Mouse (Mus musculus) kidney, embryonic 14.5 days (tissue): Measurements from ENCODE around the gene Apbb2. TPM values are rescaled to one million over a fixed set of nuclear protein-coding genes. Genes with fewer than 3 reads are reported as not detected.

Source experiments
- ATAC-seq: fragments of 200-750 bp; cut with Nextera tagmentation; 2 replicates; pipeline ENCODE4 v1.8.0; 2017; ENCODE audit warnings: moderate number of reproducible peaks, mild to moderate bottlenecking, moderate TSS enrichment, moderate library complexity; ENCODE audit not compliant: low FRiP score, low TSS enrichment
- H3K27ac ChIP-seq: fragments of 300-500 bp; sonication (generic); 2 replicates; pipeline ENCODE4 v1.5.1; 2014; ENCODE audit warnings: low read depth, mild to moderate bottlenecking, low read length, moderate library complexity, mixed read lengths
- H3K27me3 ChIP-seq: fragments of 300-500 bp; sonication (generic); 2 replicates; pipeline ENCODE4 v1.6.1; 2014; ENCODE audit warnings: mild to moderate bottlenecking, low read length; ENCODE audit not compliant: control insufficient read depth, insufficient read depth
- H3K36me3 ChIP-seq: fragments of 300-500 bp; sonication (generic); 2 replicates; pipeline ENCODE4 v1.6.1; 2014; ENCODE audit warnings: low read length, mixed read lengths; ENCODE audit not compliant: control insufficient read depth, insufficient read depth
- H3K4me1 ChIP-seq: fragments of 300-500 bp; sonication (generic); 2 replicates; pipeline ENCODE4 v1.6.1; 2014; ENCODE audit warnings: low read length, mixed read lengths; ENCODE audit not compliant: control insufficient read depth, insufficient read depth
- H3K4me2 ChIP-seq: fragments of 300-500 bp; sonication (generic); replicated peaks from 2 replicates; pipeline ENCODE4 v1.6.1; 2014; ENCODE audit warnings: low read depth, mild to moderate bottlenecking, low read length
- H3K4me3 ChIP-seq: fragments of 300-500 bp; sonication (generic); 2 replicates; pipeline ENCODE4 v1.5.1; 2014; ENCODE audit warnings: mild to moderate bottlenecking, low read length
- H3K9ac ChIP-seq: fragments of 300-500 bp; sonication (generic); 2 replicates; pipeline ENCODE4 v1.6.1; 2014; ENCODE audit warnings: low read depth, mild to moderate bottlenecking, low read length, moderate library complexity
- H3K9me3 ChIP-seq: fragments of 300-500 bp; sonication (generic); 2 replicates; pipeline ENCODE4 v1.6.1; 2016; ENCODE audit warnings: low read length; ENCODE audit not compliant: control insufficient read depth
- WGBS: fragments of 180-500 bp; shearing (Covaris S2); extraction: QIAGEN DNeasy Blood & Tissue Kit; methylation state at CpG from one replicate; pipeline ENCODE4 v1.1.7; 2014; 5-methylcytosine and 5-hydroxymethylcytosine counted together
- polyA plus RNA-seq: library from polyadenylated mRNA; unstranded; fragments of >200 nt; fragmentation: Nextera tagmentation; extraction: Ambion mirVana; gene quantifications from 2 replicates; pipeline ENCODE4 v1.2.1, GENCODE M21; 2014

Apbb2 gene
- polyA plus RNA-seq, 1 experiment from 2014 or later: 55.9 TPM

DNA sequence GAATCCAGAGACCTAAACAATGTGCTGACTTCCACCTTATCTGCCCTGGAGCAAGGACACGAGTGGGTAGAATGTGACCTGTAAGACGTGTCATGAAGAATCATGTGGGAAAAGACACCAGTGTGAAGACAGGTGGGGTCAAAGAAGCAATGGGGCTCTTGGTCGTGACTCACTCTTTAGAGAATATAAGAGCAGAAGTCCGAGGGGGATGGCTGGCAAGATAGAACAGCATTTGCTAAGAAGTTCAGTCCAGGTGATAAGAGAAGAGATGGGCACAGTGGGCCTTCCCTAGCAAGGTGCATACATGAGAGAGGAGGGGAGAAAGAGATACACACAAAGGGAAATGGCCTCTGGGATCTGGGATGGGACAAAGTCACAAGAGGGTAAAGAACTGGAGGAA, 163.8 kb downstream of the Apbb2 start:
- WGBS: 86% methylated on average over 4 of the region's 4 CpGs
- no peak overlapping the region for H3K4me3 ChIP-seq
- no peaks in the 10 kb centered on the region; the same call in 1 of the 2 replicates for H3K36me3 ChIP-seq

DNA sequence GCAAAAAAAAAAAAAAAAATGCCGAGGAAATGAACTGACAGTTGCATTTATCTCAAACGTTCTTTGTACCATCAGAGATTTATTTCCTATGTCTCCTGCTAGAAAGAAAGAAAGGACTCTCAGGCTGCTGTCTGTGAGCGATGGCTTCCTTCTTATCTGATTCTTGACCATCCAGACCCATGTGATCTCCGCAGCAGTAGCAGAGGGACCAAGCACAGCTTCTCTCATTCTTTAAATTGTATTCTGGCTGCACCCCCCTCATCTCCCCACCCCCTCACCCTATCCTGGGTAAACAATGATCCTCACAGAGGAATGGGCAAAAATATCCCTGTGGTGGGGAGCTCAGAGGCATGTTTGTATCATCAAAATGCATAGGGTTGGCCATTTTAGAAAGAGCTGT, 165.5 kb downstream of the Apbb2 start:
- no peak overlapping the region for H3K9ac ChIP-seq
- no peak overlapping the region for H3K4me2 ChIP-seq
- H3K4me3 ChIP-seq: no peak overlapping the region
- WGBS: 54% methylated on average over 4 of the region's 4 CpGs
- no peaks in the 10 kb centered on the region for H3K27me3 ChIP-seq
- no peaks in the 10 kb centered on the region; the same call in 1 of the 2 replicates for H3K36me3 ChIP-seq
- H3K4me1 ChIP-seq: no peaks in the 10 kb centered on the region
- no peak overlapping the region for H3K27ac ChIP-seq
- no peak for ATAC-seq
- no peaks in the 10 kb centered on the region for H3K9me3 ChIP-seq

More for the DNA sequence above, 163.8 kb downstream of the Apbb2 start:
- Histone ChIP-seq H3K4me1 (no peaks in the 10 kb centered on the region), H3K4me2 (no peak overlapping the region), H3K9ac (no peak overlapping the region), H3K27ac (no peak overlapping the region), H3K9me3 (no peaks in the 10 kb centered on the region), H3K27me3 (no peaks in the 10 kb centered on the region)
- no peak for ATAC-seq

GRCm38 (mm10) chr5:66451561-66451960, 167.0 kb downstream of the Apbb2 start:
- H3K4me3 ChIP-seq: no peak overlapping the region
- no peaks in the 10 kb centered on the region for H3K9me3 ChIP-seq
- H3K27ac ChIP-seq: no peak overlapping the region
- H3K36me3 ChIP-seq: no peaks in the 10 kb centered on the region; the same call in 1 of the 2 replicates
- no peaks in the 10 kb centered on the region for H3K27me3 ChIP-seq
- no peak overlapping the region for H3K4me2 ChIP-seq
- WGBS: 80% methylated on average over 5 of the region's 5 CpGs
- no peaks in the 10 kb centered on the region; the same call in 1 of the 2 replicates for H3K4me1 ChIP-seq
- H3K9ac ChIP-seq: no peak overlapping the region
- no peak for ATAC-seq

- no peaks in the 10 kb centered on the region for H3K36me3 ChIP-seq
- H3K4me2 ChIP-seq: no peak overlapping the region
Measured at GRCm38 (mm10) chr5:66445497-66445896, 173.1 kb downstream of the Apbb2 start.

DNA sequence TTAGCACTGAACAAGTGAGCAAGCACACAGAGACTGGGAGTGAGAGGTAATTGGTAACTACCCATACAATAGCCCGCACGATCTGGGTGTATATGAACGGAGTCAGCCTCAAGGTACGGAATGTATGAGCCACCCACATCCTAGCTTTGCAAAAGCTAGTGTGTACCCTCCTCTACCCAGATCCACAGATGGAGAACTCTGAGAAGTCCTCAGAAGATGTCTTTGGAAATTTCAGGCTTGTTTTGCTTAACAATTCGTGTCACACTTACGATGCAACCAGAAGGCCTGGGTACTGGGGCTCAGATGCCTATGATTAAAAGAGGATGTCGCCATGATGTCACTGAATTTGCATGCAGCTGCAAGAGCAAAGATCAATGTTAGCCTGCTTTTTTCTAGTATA, 176.3 kb downstream of the Apbb2 start:
- WGBS: 94% methylated on average over 7 of the region's 7 CpGs

More at GRCm38 (mm10) chr5:66445497-66445896, 173.1 kb downstream of the Apbb2 start:
- no peak overlapping the region for H3K4me3 ChIP-seq
- H3K27me3 ChIP-seq: no peaks in the 10 kb centered on the region
- 91% methylated on average over 7 of the region's 7 CpGs for WGBS
- H3K4me1 ChIP-seq: no peaks in the 10 kb centered on the region; the same call in 1 of the 2 replicates
- H3K9me3 ChIP-seq: no peaks in the 10 kb centered on the region
- H3K27ac ChIP-seq: no peak overlapping the region
- H3K9ac ChIP-seq: no peak overlapping the region
- ATAC-seq: no peak

GRCm38 (mm10) chr5:66436791-66437246, 181.8 kb downstream of the Apbb2 start:
- Histone ChIP-seq H3K4me2 (no peak overlapping the region), H3K36me3 (no peaks in the 10 kb centered on the region), H3K4me3 (no peak overlapping the region), H3K27me3 (no peaks in the 10 kb centered on the region), H3K27ac (no peak overlapping the region), H3K4me1 (no peaks in the 10 kb centered on the region), H3K9me3 (no peaks in the 10 kb centered on the region), H3K9ac (no peak overlapping the region)
- no peak for ATAC-seq
- 82% methylated on average over 2 of the region's 2 CpGs for WGBS

More for the DNA sequence above, 176.3 kb downstream of the Apbb2 start:
- no peak overlapping the region for H3K27ac ChIP-seq
- no peaks in the 10 kb centered on the region for H3K36me3 ChIP-seq
- H3K4me2 ChIP-seq: no peak overlapping the region
- no peak for ATAC-seq
- no peaks in the 10 kb centered on the region; the same call in 1 of the 2 replicates for H3K4me1 ChIP-seq
- no peaks in the 10 kb centered on the region for H3K27me3 ChIP-seq
- H3K4me3 ChIP-seq: no peak overlapping the region
- H3K9ac ChIP-seq: no peak overlapping the region
- H3K9me3 ChIP-seq: no peaks in the 10 kb centered on the region

DNA sequence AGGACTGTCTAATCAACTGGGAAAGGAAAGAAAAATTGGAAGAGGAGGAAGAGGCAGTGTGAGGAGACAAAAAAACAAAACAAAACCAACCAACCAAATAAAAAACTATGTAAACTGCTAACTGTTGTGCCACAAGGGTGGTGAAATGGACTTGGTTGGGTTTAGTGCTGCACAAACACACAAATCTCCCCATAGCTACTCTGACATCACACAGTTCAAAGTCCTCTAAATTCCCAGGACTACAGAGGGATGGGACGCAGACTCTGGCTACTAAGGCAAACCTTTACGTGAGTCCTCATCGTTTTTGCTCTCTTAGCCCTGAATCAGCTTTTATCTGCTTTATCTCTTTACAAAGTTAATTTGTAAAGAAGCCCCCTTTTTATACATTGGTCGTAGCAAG, 183.4 kb downstream of the Apbb2 start:
- Histone ChIP-seq H3K27ac (no peak overlapping the region), H3K4me3 (no peak overlapping the region), H3K4me1 (no peaks in the 10 kb centered on the region), H3K36me3 (no peaks in the 10 kb centered on the region), H3K27me3 (no peaks in the 10 kb centered on the region), H3K9me3 (no peaks in the 10 kb centered on the region), H3K9ac (no peak overlapping the region), H3K4me2 (no peak overlapping the region)
- ATAC-seq: no peak
- WGBS: 88% methylated on average over 4 of the region's 4 CpGs

DNA sequence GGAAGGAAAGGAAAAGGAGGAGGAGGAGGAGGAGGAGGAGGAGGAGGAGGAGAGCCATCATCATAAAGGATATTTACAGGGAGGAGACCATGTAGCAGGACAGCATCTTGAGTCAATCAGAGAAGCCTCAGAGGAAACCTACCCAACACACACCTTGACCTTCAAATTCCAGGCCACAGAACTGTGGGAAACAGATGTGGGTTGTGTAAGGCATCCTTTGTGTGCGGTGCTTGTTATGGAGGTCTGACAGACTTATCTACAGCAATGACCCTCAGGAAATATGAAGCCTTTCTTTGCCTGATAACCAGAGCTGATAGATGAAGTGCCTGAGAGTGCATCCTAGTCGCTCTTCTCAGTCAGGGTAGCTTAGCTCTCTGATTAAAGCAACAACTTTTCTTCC, 189.5 kb downstream of the Apbb2 start:
- no peak overlapping the region for H3K27ac ChIP-seq
- H3K36me3 ChIP-seq: no peaks in the 10 kb centered on the region
- no peaks in the 10 kb centered on the region for H3K4me1 ChIP-seq
- H3K27me3 ChIP-seq: no peaks in the 10 kb centered on the region
- H3K9ac ChIP-seq: no peak overlapping the region
- no peak overlapping the region for H3K4me2 ChIP-seq
- no peak overlapping the region for H3K4me3 ChIP-seq
- no peak for ATAC-seq
- WGBS: 64% methylated on average over 2 of the region's 2 CpGs
- no peaks in the 10 kb centered on the region for H3K9me3 ChIP-seq

GRCm38 (mm10) chr5:66428071-66428470, 190.5 kb downstream of the Apbb2 start:
- H3K4me2 ChIP-seq: no peak overlapping the region
- no peaks in the 10 kb centered on the region for H3K36me3 ChIP-seq
- H3K4me1 ChIP-seq: no peaks in the 10 kb centered on the region
- no peak for ATAC-seq
- no peak overlapping the region for H3K4me3 ChIP-seq
- H3K9ac ChIP-seq: no peak overlapping the region
- no peak overlapping the region for H3K27ac ChIP-seq
- no peaks in the 10 kb centered on the region for H3K9me3 ChIP-seq
- H3K27me3 ChIP-seq: no peaks in the 10 kb centered on the region
